Mouse (Mus musculus): ENCODE results near the gene Rtn4rl1.
A peak's percentile ranks its signal among the peaks of the same experiment; 100 is the strongest.
"Not testable (repeated sequence)": the region's sequence is repeated elsewhere in the genome, so short reads cannot be mapped to it uniquely, and the experiment has no call there.

The Rtn4rl1 gene

GRCm38 (mm10) chr11:75165441-75166192 is 28.0 kb upstream of the Rtn4rl1 start:
- DNase-seq (ENCODE audit: low read depth, low spot score): peak; percentile 86

- no peak for DNase-seq (ENCODE audit: low read depth, low spot score)
Observed at GRCm38 (mm10) chr11:75166193-75166842, 27.3 kb upstream of the Rtn4rl1 start.

- peak; percentile 46 for DNase-seq (ENCODE audit: low read depth, low spot score)
Observed at GRCm38 (mm10) chr11:75166861-75167642, 26.5 kb upstream of the Rtn4rl1 start.

- DNase-seq (ENCODE audit: low read depth, low spot score): no peak
Observed at GRCm38 (mm10) chr11:75167643-75168589, 25.7 kb upstream of the Rtn4rl1 start.

- DNase-seq (ENCODE audit: low read depth, low spot score): peak; percentile 85
Observed at GRCm38 (mm10) chr11:75168590-75169361, 24.8 kb upstream of the Rtn4rl1 start.

GRCm38 (mm10) chr11:75169405-75170080 is 24.0 kb upstream of the Rtn4rl1 start, which contains the start of gene Hic1:
TSS of gene Hic1 (minus strand) at chr11:75169519.
- DNase-seq (ENCODE audit: low read depth, low spot score): no peak

- peak; percentile 93 for DNase-seq (ENCODE audit: low read depth, low spot score)
Observed at GRCm38 (mm10) chr11:75170136-75170751, 23.3 kb upstream of the Rtn4rl1 start.

- no peak for DNase-seq (ENCODE audit: low read depth, low spot score)
Observed at GRCm38 (mm10) chr11:75171186-75171865, 22.3 kb upstream of the Rtn4rl1 start.

GRCm38 (mm10) chr11:75172151-75173094 is 21.2 kb upstream of the Rtn4rl1 start:
- DNase-seq (ENCODE audit: low read depth, low spot score): peak; percentile 61

- peak; percentile 96 for DNase-seq (ENCODE audit: low read depth, low spot score)
Observed at GRCm38 (mm10) chr11:75173095-75173798, 20.3 kb upstream of the Rtn4rl1 start.

GRCm38 (mm10) chr11:75173799-75174165 is 19.8 kb upstream of the Rtn4rl1 start:
- DNase-seq (ENCODE audit: low read depth, low spot score): no peak

GRCm38 (mm10) chr11:75174574-75174973 is 19.0 kb upstream of the Rtn4rl1 start:
- not testable (repeated sequence) for DNase-seq (ENCODE audit: low read depth, low spot score)

- no peak for DNase-seq (ENCODE audit: low read depth, low spot score)
Observed at GRCm38 (mm10) chr11:75178011-75178410, 15.6 kb upstream of the Rtn4rl1 start.

- DNase-seq (ENCODE audit: low read depth, low spot score): peak; percentile 98
Observed at GRCm38 (mm10) chr11:75178672-75179208, 14.8 kb upstream of the Rtn4rl1 start, which contains the start of gene Ovca2. TSS of gene Ovca2 (minus strand) at chr11:75178835.

GRCm38 (mm10) chr11:75183917-75184570 is 9.5 kb upstream of the Rtn4rl1 start:
- no peak for DNase-seq (ENCODE audit: low read depth, low spot score)

- no peak for DNase-seq (ENCODE audit: low read depth, low spot score)
Observed at GRCm38 (mm10) chr11:75184573-75184972, 9.0 kb upstream of the Rtn4rl1 start.

Data from ES-CJ7 (cell line).